Mouse (Mus musculus) embryonic facial prominence, embryonic 10.5 days (tissue): ENCODE measurements around the gene Prdm9. TPM values are rescaled to one million over a fixed set of nuclear protein-coding genes. Genes with fewer than 3 reads are reported as not detected.

ENCODE experiments used
- DNase-seq: peaks from one replicate; pipeline ENCODE4 v3.0.0-alpha.2; 2017; ENCODE audit warnings: low spot score
- H3K27ac ChIP-seq: fragments of 300-500 bp; sonication (generic); replicated peaks from 2 replicates; pipeline ENCODE4 v1.5.1; 2016; ENCODE audit warnings: mild to moderate bottlenecking
- H3K27me3 ChIP-seq: fragments of 300-500 bp; sonication (generic); replicated peaks from 2 replicates; pipeline ENCODE4 v1.6.1; 2016; ENCODE audit warnings: low read depth, mild to moderate bottlenecking; ENCODE audit not compliant: poor library complexity, severe bottlenecking
- H3K36me3 ChIP-seq: fragments of 300-500 bp; sonication (generic); replicated peaks from 2 replicates; pipeline ENCODE4 v1.6.1; 2016; ENCODE audit warnings: mild to moderate bottlenecking, moderate library complexity
- H3K4me1 ChIP-seq: fragments of 300-500 bp; sonication (generic); 2 replicates; pipeline ENCODE4 v1.6.1; 2016
- H3K4me3 ChIP-seq: fragments of 300-500 bp; sonication (generic); 2 replicates; pipeline ENCODE4 v1.5.1; 2016; ENCODE audit warnings: mild to moderate bottlenecking, moderate library complexity
- H3K9me3 ChIP-seq: fragments of 300-500 bp; sonication (generic); 2 replicates; pipeline ENCODE4 v1.6.1; 2016; ENCODE audit warnings: mild to moderate bottlenecking
- WGBS: fragments of 180-500 bp; shearing (Covaris S2); methylation state at CpG from one replicate; pipeline ENCODE4 v1.1.7; 2016; 5-methylcytosine and 5-hydroxymethylcytosine counted together
- polyA plus RNA-seq: library from polyadenylated mRNA; unstranded; fragments of >200 nt; fragmentation: Nextera tagmentation; extraction: Ambion mirVana; gene quantifications from 2 replicates; pipeline ENCODE4 v1.2.1, GENCODE M21; 2016

Gene Prdm9
- polyA plus RNA-seq, 1 experiment from 2014 or later, result 2.3 TPM

DNA sequence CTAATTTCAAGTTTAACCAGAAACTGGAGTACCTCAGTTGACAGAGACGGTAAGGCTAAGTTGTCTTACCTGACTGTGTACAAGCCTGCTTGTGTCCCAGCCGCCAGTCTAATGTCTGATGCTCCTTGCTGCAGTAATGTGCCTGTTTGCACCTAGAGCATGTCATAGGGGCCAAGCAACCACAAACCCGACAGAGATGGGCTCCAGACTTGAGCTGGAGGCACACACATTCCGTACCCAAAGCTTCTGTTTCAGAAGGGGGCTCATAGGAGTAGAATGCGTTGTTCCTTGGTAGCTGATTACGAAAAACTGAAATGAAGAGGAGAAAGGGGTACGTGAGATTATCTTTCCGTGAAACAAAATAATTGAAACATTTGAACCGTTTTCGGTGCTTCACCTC is 37.9 kb downstream of the Prdm9 start:
- H3K27me3 ChIP-seq, result no peaks in the 10 kb centered on the region
- peak; percentile 10 for DNase-seq
- H3K4me1 ChIP-seq, result peaks cover 14% of the 10 kb centered on the region
- H3K27ac ChIP-seq, result peak overlapping the region; percentile 89
- WGBS, result 16% methylated on average over 10 of the region's 10 CpGs
- no peaks in the 10 kb centered on the region for H3K9me3 ChIP-seq
- H3K36me3 ChIP-seq, result peaks cover 45% of the 10 kb centered on the region
- H3K4me3 ChIP-seq, result peak overlapping the region; percentile 93

- no peaks in the 10 kb centered on the region for H3K27me3 ChIP-seq
- no peaks in the 10 kb centered on the region for H3K4me1 ChIP-seq
- no peak overlapping the region for H3K27ac ChIP-seq
- H3K36me3 ChIP-seq, result peaks cover 100% of the 10 kb centered on the region
- H3K4me3 ChIP-seq, result no peak overlapping the region
- H3K9me3 ChIP-seq, result no peaks in the 10 kb centered on the region
- no peak for DNase-seq
- 95% methylated on average over 1 of the region's 1 CpGs for WGBS
Measured at GRCm38 (mm10) chr17:15518766-15519165, 45.4 kb downstream of the Prdm9 start.

- Histone ChIP-seq H3K9me3 (no peaks in the 10 kb centered on the region), H3K4me3 (no peak overlapping the region), H3K27me3 (no peaks in the 10 kb centered on the region), H3K27ac (no peak overlapping the region), H3K36me3 (peaks cover 100% of the 10 kb centered on the region), H3K4me1 (no peaks in the 10 kb centered on the region)
- 93% methylated on average over 5 of the region's 5 CpGs for WGBS
- DNase-seq, result no peak
Measured at GRCm38 (mm10) chr17:15518186-15518585, 46.0 kb downstream of the Prdm9 start.

- peaks cover 100% of the 10 kb centered on the region for H3K36me3 ChIP-seq
- H3K4me1 ChIP-seq, result no peaks in the 10 kb centered on the region
- no peak overlapping the region for H3K4me3 ChIP-seq
- H3K27ac ChIP-seq, result no peak overlapping the region
- 86% methylated on average over 5 of the region's 5 CpGs for WGBS
- H3K27me3 ChIP-seq, result no peaks in the 10 kb centered on the region
- no peaks in the 10 kb centered on the region; the same call in 1 of the 2 replicates for H3K9me3 ChIP-seq
- DNase-seq, result no peak
Measured at GRCm38 (mm10) chr17:15517776-15518175, 46.4 kb downstream of the Prdm9 start.

- DNase-seq, result no peak
- Histone ChIP-seq H3K27me3 (no peaks in the 10 kb centered on the region), H3K4me3 (no peak overlapping the region), H3K36me3 (peaks cover 100% of the 10 kb centered on the region), H3K4me1 (no peaks in the 10 kb centered on the region), H3K27ac (no peak overlapping the region), H3K9me3 (peaks cover 2% of the 10 kb centered on the region; the same call in 1 of the 2 replicates)
- 88% methylated on average over 2 of the region's 2 CpGs for WGBS
Measured at GRCm38 (mm10) chr17:15510694-15511093, 53.5 kb downstream of the Prdm9 start.

GRCm38 (mm10) chr17:15499656-15500394 is 64.3 kb downstream of the Prdm9 start, which contains the start of the genes Psmb1 and Tbp:
Gene Psmb1, minus strand, starts transcription at chr17:15499751.
Gene Tbp, plus strand, starts transcription at chr17:15499888.
- DNase-seq, result peak; percentile 98
- Histone ChIP-seq H3K4me3 (peak within 1 kb of the TSS; percentile 100), H3K27me3 (no peaks in the 10 kb centered on the region), H3K9me3 (no peaks in the 10 kb centered on the region), H3K36me3 (peaks cover 35% of the 10 kb centered on the region), H3K4me1 (peaks cover 35% of the 10 kb centered on the region), H3K27ac (peak within 1 kb of the TSS; percentile 84)
- under 1% methylated on average over 63 of the region's 63 CpGs for WGBS

DNA sequence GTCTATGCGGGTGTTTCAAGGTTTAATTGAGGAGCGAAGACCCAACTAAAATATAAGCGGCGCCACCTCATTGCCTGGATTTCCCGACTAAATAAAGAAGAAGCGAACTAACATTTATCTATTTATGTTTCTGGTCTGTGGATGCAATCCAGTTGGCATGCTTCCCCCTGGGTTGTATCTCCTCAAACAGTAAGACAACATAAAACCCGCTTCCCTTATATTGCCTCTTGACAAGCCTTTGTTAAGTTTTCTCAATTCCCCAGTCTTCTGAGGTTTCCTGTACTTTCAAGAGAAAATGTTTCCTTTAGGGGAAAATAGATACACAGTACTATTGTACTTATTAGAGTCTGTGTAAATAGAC is 65.4 kb downstream of the Prdm9 start:
- 0 out of 2 replicates have a peak overlapping the region, but pooled peaks have one; percentile 14 for H3K27ac ChIP-seq
- peak overlapping the region; percentile 100 for H3K4me3 ChIP-seq
- no peaks in the 10 kb centered on the region for H3K27me3 ChIP-seq
- 45% methylated on average over 7 of the region's 7 CpGs for WGBS
- H3K36me3 ChIP-seq, result peaks cover 34% of the 10 kb centered on the region
- H3K4me1 ChIP-seq, result peaks cover 35% of the 10 kb centered on the region
- H3K9me3 ChIP-seq, result no peaks in the 10 kb centered on the region
- DNase-seq, result no peak

DNA sequence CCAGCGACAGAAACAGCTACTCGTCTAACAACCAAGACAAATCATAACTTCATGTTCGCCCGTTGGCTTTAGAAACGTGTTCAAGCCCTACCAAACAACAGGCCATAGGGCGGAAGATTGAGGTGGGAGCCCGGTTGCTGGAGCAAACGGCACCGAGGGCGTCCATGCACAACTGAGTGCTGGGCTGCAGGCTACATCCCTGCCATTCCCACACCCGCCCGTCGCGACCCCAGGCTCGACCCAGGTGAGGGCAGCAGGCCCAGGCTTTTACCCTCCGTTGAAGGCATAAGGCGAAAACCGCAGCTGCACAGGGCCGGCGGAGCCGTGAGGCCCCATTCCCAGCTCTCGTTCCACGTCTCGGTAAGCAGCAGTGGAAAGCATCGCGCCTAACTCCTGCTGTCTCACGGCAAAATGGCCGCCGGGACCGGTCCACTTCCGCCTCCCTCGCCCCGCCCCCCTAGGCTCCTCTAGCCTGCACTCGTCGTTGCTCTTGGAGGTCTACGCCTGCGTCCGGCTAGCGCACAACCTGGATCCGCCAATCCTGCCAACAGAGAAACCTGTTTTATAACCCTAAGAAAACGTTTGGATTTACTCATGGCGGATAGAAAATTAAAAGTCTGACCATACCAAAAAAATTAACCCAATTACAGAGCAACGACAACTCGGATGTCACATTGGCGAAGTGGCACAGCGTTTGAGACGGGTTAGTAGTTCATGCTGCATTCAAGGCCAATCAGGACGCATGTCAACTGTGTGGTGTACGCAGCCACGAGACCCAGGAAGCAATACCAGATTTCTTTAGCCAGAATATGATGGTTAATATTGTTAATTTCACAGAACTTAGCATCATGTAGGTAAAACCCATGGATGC is 66.0 kb downstream of the Prdm9 start:
- peak overlapping the region; percentile 93 for H3K27ac ChIP-seq
- H3K36me3 ChIP-seq, result peaks cover 36% of the 10 kb centered on the region
- DNase-seq, result peak; percentile 95
- H3K27me3 ChIP-seq, result no peaks in the 10 kb centered on the region
- WGBS, result under 1% methylated on average over 50 of the region's 50 CpGs
- peak overlapping the region; percentile 100 for H3K4me3 ChIP-seq
- no peaks in the 10 kb centered on the region for H3K9me3 ChIP-seq
- H3K4me1 ChIP-seq, result peaks cover 35% of the 10 kb centered on the region

Other genes with a start within 250 kb of the Prdm9 start
- 13.2 and 22.1 TPM in 2 replicates for gene Dll1, start 187.5 kb downstream of the Prdm9 start, polyA plus RNA-seq
- gene Fam120b, start 168.2 kb downstream of the Prdm9 start, polyA plus RNA-seq, result 26.9 and 27.3 TPM in 2 replicates
- gene Psmb1, start 64.6 kb downstream of the Prdm9 start, polyA plus RNA-seq, result 281 and 290 TPM in 2 replicates
- 62.8 and 68.5 TPM in 2 replicates for gene Tbp, start 64.5 kb downstream of the Prdm9 start, polyA plus RNA-seq
- gene Pdcd2, start 37.1 kb downstream of the Prdm9 start, polyA plus RNA-seq, result 43.3 and 45.5 TPM in 2 replicates
- gene Chd1, start 140.6 kb upstream of the Prdm9 start, polyA plus RNA-seq, result 35.2 and 39.0 TPM in 2 replicates